Mouse (Mus musculus) heart, embryonic 16.5 days (tissue): Measurements from ENCODE around the gene Rbpms2. TPM values are rescaled to one million over a fixed set of nuclear protein-coding genes. Genes with fewer than 3 reads are reported as not detected.

Source experiments
- ATAC-seq: fragments of 200-750 bp; cut with Nextera tagmentation; replicated peaks from 2 replicates; pipeline ENCODE4 v1.8.0; 2017; ENCODE audit warnings: moderate number of reproducible peaks; ENCODE audit not compliant: insufficient read depth, low FRiP score; ENCODE audit errors: extremely low read depth
- H3K27ac ChIP-seq: fragments of 300-500 bp; sonication (generic); 2 replicates; pipeline ENCODE4 v1.5.1; 2014; ENCODE audit warnings: mild to moderate bottlenecking, low read length, control low read depth, moderate library complexity
- H3K27me3 ChIP-seq: fragments of 300-500 bp; sonication (generic); 2 replicates; pipeline ENCODE4 v1.6.1; 2014; ENCODE audit warnings: low read length, mixed read lengths; ENCODE audit not compliant: control insufficient read depth, insufficient read depth
- H3K36me3 ChIP-seq: fragments of 300-500 bp; sonication (generic); 2 replicates; pipeline ENCODE4 v1.6.1; 2014; ENCODE audit not compliant: control insufficient read depth, insufficient read depth
- H3K4me1 ChIP-seq: fragments of 300-500 bp; sonication (generic); 2 replicates; pipeline ENCODE4 v1.6.1; 2014; ENCODE audit warnings: low read length, mixed read lengths; ENCODE audit not compliant: control insufficient read depth, insufficient read depth
- H3K4me2 ChIP-seq: fragments of 300-500 bp; sonication (generic); 2 replicates; pipeline ENCODE4 v1.6.1; 2014; ENCODE audit warnings: low read depth, mild to moderate bottlenecking, control low read depth, low read length
- H3K4me3 ChIP-seq: fragments of 300-500 bp; sonication (generic); 2 replicates; pipeline ENCODE4 v1.5.1; 2014; ENCODE audit warnings: mild to moderate bottlenecking, control low read depth, low read length
- H3K9ac ChIP-seq: fragments of 300-500 bp; sonication (generic); 2 replicates; pipeline ENCODE4 v1.6.1; 2014; ENCODE audit warnings: low read length, control low read depth
- H3K9me3 ChIP-seq: fragments of 300-500 bp; sonication (generic); replicated peaks from 2 replicates; pipeline ENCODE4 v1.6.1; 2016; ENCODE audit warnings: low read length; ENCODE audit not compliant: control insufficient read depth
- WGBS: fragments of 180-500 bp; shearing (Covaris S2); extraction: QIAGEN DNeasy Blood & Tissue Kit; methylation state at CpG from one replicate; pipeline ENCODE4 v1.1.7; 2014; 5-methylcytosine and 5-hydroxymethylcytosine counted together
- polyA plus RNA-seq: library from polyadenylated mRNA; unstranded; fragments of >200 nt; fragmentation: Nextera tagmentation; extraction: Ambion mirVana; gene quantifications from 2 replicates; pipeline ENCODE4 v1.2.1, GENCODE M21; 2015

Rbpms2 gene
- polyA plus RNA-seq, 1 experiment from 2014 or later, result 105 TPM

DNA sequence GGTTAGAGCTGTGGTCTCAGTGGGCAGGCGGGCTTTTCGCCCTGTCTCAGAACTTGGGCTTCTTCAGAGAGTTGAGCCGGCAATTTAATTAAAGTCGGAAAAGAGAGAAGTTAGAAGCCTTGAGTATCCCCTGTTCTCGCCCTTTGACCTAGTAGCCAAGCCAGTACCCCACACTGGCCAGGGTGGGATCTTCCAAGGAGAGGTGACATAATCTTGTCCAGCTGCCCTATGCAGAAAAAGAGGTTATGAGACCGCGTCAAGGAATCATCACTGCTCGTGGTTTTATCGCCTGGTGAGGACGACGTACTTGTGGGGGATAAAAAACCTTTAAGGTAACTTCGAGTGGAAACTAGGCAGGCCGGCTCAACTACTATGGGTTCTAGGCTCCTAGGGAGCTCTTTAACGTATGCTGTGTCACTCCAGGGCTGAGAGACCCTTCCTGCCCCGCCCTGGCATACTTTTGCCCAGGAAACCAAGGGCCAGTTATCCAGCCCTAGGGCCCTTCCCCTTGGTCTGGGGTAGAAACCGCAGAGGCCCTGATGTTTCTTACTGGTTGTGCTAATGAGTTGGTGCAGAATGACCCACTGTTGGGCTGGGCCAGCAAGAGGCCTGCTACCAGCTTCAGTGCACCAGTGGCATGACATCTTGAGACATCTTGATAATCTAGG lies 2.0 kb downstream of the Rbpms2 start:
- peak overlapping the region; percentile 95 for H3K9ac ChIP-seq
- H3K4me2 ChIP-seq, result peak overlapping the region; percentile 93
- peaks cover 11% of the 10 kb centered on the region for H3K4me1 ChIP-seq
- H3K27ac ChIP-seq, result peak overlapping the region; percentile 96
- no peak for ATAC-seq
- no peaks in the 10 kb centered on the region for H3K27me3 ChIP-seq
- H3K4me3 ChIP-seq, result peak overlapping the region; percentile 90
- no peaks in the 10 kb centered on the region for H3K9me3 ChIP-seq
- H3K36me3 ChIP-seq, result no peaks in the 10 kb centered on the region
- WGBS, result 17% methylated on average over 16 of the region's 16 CpGs

DNA sequence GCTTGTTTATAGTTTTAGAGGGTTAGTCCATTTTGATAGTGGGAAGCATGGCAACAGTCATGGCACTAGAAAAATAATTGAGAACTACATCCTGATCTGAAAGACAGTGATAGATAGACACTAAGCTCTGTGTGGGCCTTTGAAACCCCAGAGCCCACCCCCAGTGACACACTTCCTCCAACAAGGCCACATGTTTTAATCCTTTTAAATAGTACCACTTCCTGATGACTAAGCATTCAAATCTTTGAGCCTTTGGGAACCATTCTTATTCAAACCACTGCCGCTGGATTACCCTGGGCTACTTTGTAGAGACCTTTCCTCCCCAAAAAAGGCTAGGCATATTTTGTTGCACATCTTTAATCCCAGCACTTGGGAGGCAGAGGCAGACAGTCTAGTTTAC lies 6.3 kb downstream of the Rbpms2 start:
- ATAC-seq, result no peak
- Histone ChIP-seq H3K27me3 (no peaks in the 10 kb centered on the region), H3K36me3 (no peaks in the 10 kb centered on the region), H3K27ac (no peak overlapping the region), H3K9ac (no peak overlapping the region), H3K9me3 (no peaks in the 10 kb centered on the region), H3K4me3 (no peak overlapping the region), H3K4me1 (peaks cover 30% of the 10 kb centered on the region), H3K4me2 (no peak overlapping the region)
- WGBS, result 72% methylated on average over 1 of the region's 1 CpGs

DNA sequence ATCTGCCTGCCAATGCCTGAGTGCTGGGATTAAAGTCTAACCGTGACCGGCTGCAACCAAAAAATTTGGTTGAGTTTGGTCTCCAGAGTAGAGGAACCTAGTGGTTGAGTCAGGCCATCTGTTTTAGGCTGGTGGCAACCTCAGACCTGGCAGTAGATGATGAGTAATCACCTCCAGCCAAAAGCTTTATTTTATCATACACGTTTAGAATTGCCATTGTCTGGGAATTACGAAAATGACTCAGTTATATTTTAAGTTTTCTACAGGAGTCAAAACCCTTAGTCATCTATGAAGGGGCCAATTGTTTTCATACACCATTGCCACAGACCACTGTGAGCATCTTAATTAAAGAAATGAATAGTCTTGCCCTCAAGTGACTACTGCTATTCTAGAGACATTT lies 7.5 kb downstream of the Rbpms2 start:
- H3K4me2 ChIP-seq, result no peak overlapping the region
- no peaks in the 10 kb centered on the region for H3K27me3 ChIP-seq
- no peak overlapping the region for H3K4me3 ChIP-seq
- ATAC-seq, result no peak
- no peak overlapping the region for H3K27ac ChIP-seq
- H3K4me1 ChIP-seq, result peaks cover 39% of the 10 kb centered on the region
- H3K9me3 ChIP-seq, result no peaks in the 10 kb centered on the region
- no peak overlapping the region for H3K9ac ChIP-seq
- WGBS, result 81% methylated on average over 4 of the region's 4 CpGs
- no peaks in the 10 kb centered on the region for H3K36me3 ChIP-seq

DNA sequence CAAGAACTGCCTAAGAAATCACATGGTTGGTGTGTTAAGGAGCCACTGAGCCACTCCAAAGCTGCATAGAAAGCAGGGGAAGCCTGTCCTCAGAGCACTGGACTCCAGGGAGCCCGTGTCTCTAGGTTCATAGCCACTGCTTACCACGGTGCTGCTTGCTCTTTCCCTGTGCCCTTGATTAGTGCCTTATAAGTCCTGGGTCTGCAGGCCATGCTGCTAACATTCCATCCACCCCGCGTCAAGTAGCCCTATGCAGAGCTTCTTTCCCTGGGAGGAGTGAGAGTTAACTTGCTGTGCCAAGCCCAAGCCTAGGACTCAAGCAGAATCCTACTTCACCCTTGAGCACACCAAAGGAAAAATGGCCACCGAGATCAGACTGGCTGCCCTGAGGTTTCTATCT lies 9.6 kb downstream of the Rbpms2 start:
- Histone ChIP-seq H3K4me2 (peak overlapping the region; percentile 37; the same call in 1 of the 2 replicates), H3K27me3 (no peaks in the 10 kb centered on the region), H3K4me3 (no peak overlapping the region), H3K9ac (peak overlapping the region; percentile 68), H3K4me1 (peaks cover 38% of the 10 kb centered on the region), H3K9me3 (no peaks in the 10 kb centered on the region), H3K36me3 (no peaks in the 10 kb centered on the region), H3K27ac (peak overlapping the region; percentile 88)
- ATAC-seq, result peak; percentile 81
- WGBS, result 31% methylated on average over 5 of the region's 5 CpGs

DNA sequence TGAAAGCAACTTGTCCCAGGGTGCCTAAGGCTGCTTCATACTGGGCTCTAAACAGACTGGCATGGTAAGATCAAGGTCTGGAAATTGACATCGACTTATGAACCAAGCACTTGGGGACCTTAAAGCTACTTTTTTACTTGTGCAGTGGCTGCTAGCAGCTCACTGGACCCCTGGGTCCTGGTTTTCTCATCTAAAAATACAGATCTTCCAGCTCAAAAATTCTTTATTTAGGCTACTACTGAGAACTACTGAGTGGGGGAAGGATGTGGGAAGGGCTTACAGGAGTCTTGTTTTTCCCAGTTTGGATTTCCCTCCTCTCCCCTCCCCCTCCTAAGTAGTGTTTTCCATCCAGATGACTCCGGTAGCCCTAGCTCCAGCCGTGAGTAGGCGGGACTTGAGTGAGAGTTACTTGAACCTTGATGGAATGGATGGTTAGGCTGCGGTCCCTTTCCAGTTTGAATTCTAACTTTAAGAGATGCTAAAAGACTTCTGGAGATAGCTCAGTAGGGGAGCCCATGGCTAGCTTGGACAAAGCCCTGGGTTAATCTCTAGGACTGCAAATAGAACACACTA lies 11.5 kb downstream of the Rbpms2 start:
- Histone ChIP-seq H3K27me3 (no peaks in the 10 kb centered on the region), H3K4me2 (peak overlapping the region; percentile 52), H3K27ac (peak overlapping the region; percentile 44), H3K9me3 (no peaks in the 10 kb centered on the region), H3K36me3 (no peaks in the 10 kb centered on the region), H3K9ac (no peak overlapping the region; the same call in 1 of the 2 replicates), H3K4me3 (no peak overlapping the region), H3K4me1 (peaks cover 55% of the 10 kb centered on the region)
- no peak for ATAC-seq
- WGBS, result 15% methylated on average over 5 of the region's 5 CpGs

DNA sequence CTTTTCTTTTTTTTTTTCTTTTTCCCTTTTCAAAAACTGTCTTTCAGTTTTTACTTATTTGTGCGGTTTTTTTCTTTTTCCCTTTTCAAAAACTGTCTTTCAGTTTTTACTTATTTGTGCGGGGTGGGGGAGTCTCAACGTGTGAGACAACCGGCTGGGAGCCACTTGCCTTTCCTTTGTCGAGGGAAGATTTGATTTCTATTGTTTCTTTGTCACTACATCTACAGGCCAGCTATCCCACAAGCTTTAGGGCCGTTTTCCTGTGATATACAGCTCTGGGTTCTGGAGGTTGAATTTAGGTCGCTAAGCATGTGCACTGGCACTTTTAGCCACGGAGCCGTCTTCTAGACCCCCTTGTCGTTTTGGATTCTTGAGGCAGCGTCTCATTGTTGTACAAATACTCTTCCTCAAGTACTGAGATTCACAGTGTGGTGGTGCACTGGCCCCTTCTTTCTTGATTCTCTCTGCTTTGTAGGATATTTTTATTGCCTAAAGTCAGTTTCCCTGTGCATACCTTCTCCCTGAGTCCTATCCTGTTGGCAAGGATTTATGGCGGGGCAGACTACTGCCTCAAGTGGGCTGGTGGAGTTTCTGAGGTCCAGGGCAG lies 12.1 kb downstream of the Rbpms2 start:
- H3K4me3 ChIP-seq, result no peak overlapping the region

DNA sequence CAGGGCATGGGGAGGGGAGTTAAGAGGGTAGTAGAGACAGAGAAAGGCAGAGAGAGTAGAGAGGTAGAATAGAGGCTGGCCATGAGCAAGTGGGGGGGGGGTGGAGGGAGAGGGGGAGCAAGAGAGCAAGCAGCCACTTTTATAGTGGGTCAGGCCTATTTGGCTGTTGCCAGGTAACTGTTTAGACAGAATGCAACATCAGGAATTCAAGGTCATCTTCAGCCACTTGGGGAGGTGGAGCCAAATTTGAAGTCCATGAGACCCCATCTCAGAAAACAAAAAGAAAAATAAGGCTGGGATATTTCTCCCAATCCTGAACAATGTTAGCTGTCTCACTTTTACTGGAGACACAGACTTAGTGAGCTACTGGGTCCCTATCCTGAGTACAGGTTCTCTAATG lies 13.1 kb downstream of the Rbpms2 start:
- Histone ChIP-seq H3K4me3 (no peak overlapping the region), H3K4me2 (no peak overlapping the region), H3K27me3 (no peaks in the 10 kb centered on the region), H3K27ac (peak overlapping the region; percentile 54), H3K9me3 (no peaks in the 10 kb centered on the region), H3K36me3 (no peaks in the 10 kb centered on the region), H3K9ac (no peak overlapping the region), H3K4me1 (peaks cover 61% of the 10 kb centered on the region)
- no peak for ATAC-seq

More for the DNA sequence above, 12.1 kb downstream of the Rbpms2 start:
- no peaks in the 10 kb centered on the region for H3K9me3 ChIP-seq
- H3K4me1 ChIP-seq, result peaks cover 60% of the 10 kb centered on the region
- H3K9ac ChIP-seq, result peak overlapping the region; percentile 39
- H3K36me3 ChIP-seq, result no peaks in the 10 kb centered on the region
- peak overlapping the region; percentile 52 for H3K4me2 ChIP-seq
- H3K27me3 ChIP-seq, result no peaks in the 10 kb centered on the region
- H3K27ac ChIP-seq, result peak overlapping the region; percentile 58
- 18% methylated on average over 12 of the region's 12 CpGs for WGBS
- no peak for ATAC-seq

DNA sequence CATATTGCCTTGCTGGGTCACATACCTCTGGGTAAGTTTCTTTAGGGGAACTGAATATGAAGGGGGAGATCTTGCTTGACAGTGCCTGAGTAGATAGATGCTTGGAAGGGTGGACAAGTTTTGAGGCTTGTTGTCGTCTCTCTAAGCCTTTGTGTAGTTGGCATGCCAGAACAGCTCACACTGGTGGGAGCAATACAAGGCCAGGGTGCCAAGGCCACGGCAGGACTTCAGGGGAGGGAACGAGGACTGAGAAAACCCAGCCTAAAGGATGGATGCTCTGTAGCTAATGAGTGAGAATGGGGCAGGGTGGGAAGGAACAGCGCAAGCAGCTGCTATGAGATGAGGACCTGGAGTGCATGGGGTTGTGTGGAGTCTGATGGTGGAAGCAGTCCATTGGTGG lies 15.5 kb downstream of the Rbpms2 start:
- no peaks in the 10 kb centered on the region for H3K9me3 ChIP-seq
- H3K27me3 ChIP-seq, result no peaks in the 10 kb centered on the region
- no peak overlapping the region for H3K9ac ChIP-seq
- H3K4me1 ChIP-seq, result peaks cover 67% of the 10 kb centered on the region
- no peak overlapping the region for H3K4me3 ChIP-seq
- H3K27ac ChIP-seq, result peak overlapping the region; percentile 94
- no peaks in the 10 kb centered on the region for H3K36me3 ChIP-seq
- H3K4me2 ChIP-seq, result no peak overlapping the region
- no peak for ATAC-seq
- 73% methylated on average over 4 of the region's 4 CpGs for WGBS

DNA sequence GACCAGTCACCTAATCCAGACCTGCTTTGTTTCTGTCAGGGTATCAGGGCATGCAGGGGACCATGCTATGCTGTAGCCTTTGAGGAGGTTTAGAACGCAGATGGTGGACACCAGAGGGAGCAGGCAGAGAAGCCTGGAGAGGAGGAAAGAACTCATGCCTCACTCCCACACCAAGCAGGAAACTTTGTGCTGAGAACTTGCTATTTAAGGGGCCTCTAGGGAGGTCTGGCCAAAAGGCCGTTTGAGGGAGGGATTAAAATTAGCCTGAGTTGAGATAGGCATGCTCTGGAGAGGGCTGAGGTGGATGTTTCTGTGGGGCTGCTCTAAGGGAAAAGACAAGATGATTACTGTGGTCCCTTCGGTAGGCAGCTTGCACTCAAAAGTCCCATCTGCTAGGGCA lies 16.5 kb downstream of the Rbpms2 start:
- Histone ChIP-seq H3K4me2 (peak overlapping the region; percentile 49), H3K4me1 (peaks cover 63% of the 10 kb centered on the region)

More for the DNA sequence above, 16.5 kb downstream of the Rbpms2 start:
- Histone ChIP-seq H3K27me3 (no peaks in the 10 kb centered on the region), H3K27ac (peak overlapping the region; percentile 94), H3K9me3 (no peaks in the 10 kb centered on the region), H3K4me3 (no peak overlapping the region), H3K36me3 (no peaks in the 10 kb centered on the region), H3K9ac (peak overlapping the region; percentile 54)
- ATAC-seq, result peak; percentile 72
- 6% methylated on average over 3 of the region's 3 CpGs for WGBS
